Mouse (Mus musculus): Measurements from ENCODE around the gene Tex29. TPM values are rescaled to one million over a fixed set of nuclear protein-coding genes. Genes with fewer than 3 reads are reported as not detected.
A peak's percentile ranks its signal among the peaks of the same experiment; 100 is the strongest.

Gene Tex29
- polyA plus RNA-seq, 1 experiment from 2014 or later = not detected

GRCm38 (mm10) chr8:11886824-11887223, 46.5 kb downstream of the Tex29 start:
- ATAC-seq (ENCODE audit: low FRiP score) = peak; percentile 59

GRCm38 (mm10) chr8:11889156-11890018, 49.1 kb downstream of the Tex29 start:
- no peak overlapping the region for H3K4me3 ChIP-seq (ENCODE audit: low read depth, low read length)
- H3K27me3 ChIP-seq (ENCODE audit: control insufficient read depth, insufficient read depth, low read length) = no peaks in the 10 kb centered on the region
- ATAC-seq (ENCODE audit: low FRiP score) (peak; percentile 77), DNase-seq (ENCODE audit: low spot score, missing footprints) (peak; percentile 90)
- no peaks in the 10 kb centered on the region for H3K36me3 ChIP-seq (ENCODE audit: control insufficient read depth, insufficient read depth, low read length)
- H3K27ac ChIP-seq (ENCODE audit: low read depth, low read length) = peak overlapping the region; percentile 76
- H3K4me2 ChIP-seq = no peak overlapping the region
- peaks cover 26% of the 10 kb centered on the region for H3K4me1 ChIP-seq (ENCODE audit: control insufficient read depth, insufficient read depth, low read length)
- no peaks in the 10 kb centered on the region for H3K9me3 ChIP-seq (ENCODE audit: control insufficient read depth, low read length)
- WGBS = 37% methylated on average over 7 of the region's 7 CpGs
- H3K9ac ChIP-seq (ENCODE audit: low read length) = peak overlapping the region; percentile 4; the same call in 1 of the 2 replicates

More at GRCm38 (mm10) chr8:11886824-11887223, 46.5 kb downstream of the Tex29 start:
- Histone ChIP-seq H3K27ac (ENCODE audit: low read depth, low read length) (peak overlapping the region; percentile 71), H3K4me3 (ENCODE audit: low read depth, low read length) (no peak overlapping the region), H3K4me2 (no peak overlapping the region), H3K9ac (ENCODE audit: low read length) (peak overlapping the region; percentile 49), H3K27me3 (ENCODE audit: control insufficient read depth, insufficient read depth, low read length) (no peaks in the 10 kb centered on the region), H3K4me1 (ENCODE audit: control insufficient read depth, insufficient read depth, low read length) (peaks cover 26% of the 10 kb centered on the region), H3K36me3 (ENCODE audit: control insufficient read depth, insufficient read depth, low read length) (no peaks in the 10 kb centered on the region), H3K9me3 (ENCODE audit: control insufficient read depth, low read length) (peaks cover 11% of the 10 kb centered on the region)
- 90% methylated on average over 2 of the region's 2 CpGs for WGBS
- DNase-seq (ENCODE audit: low spot score, missing footprints) = no peak

- no peaks in the 10 kb centered on the region for H3K27me3 ChIP-seq (ENCODE audit: control insufficient read depth, insufficient read depth, low read length)
- ATAC-seq (ENCODE audit: low FRiP score) (no peak), DNase-seq (ENCODE audit: low spot score, missing footprints) (peak; percentile 8)
- no peak overlapping the region for H3K9ac ChIP-seq (ENCODE audit: low read length)
- H3K9me3 ChIP-seq (ENCODE audit: control insufficient read depth, low read length) = no peaks in the 10 kb centered on the region
- H3K36me3 ChIP-seq (ENCODE audit: control insufficient read depth, insufficient read depth, low read length) = no peaks in the 10 kb centered on the region
- no peak overlapping the region for H3K4me3 ChIP-seq (ENCODE audit: low read depth, low read length)
- no peak overlapping the region for H3K4me2 ChIP-seq
- no peak overlapping the region for H3K27ac ChIP-seq (ENCODE audit: low read depth, low read length)
- H3K4me1 ChIP-seq (ENCODE audit: control insufficient read depth, insufficient read depth, low read length) = peaks cover 10% of the 10 kb centered on the region; the same call in 1 of the 2 replicates
- WGBS = 94% methylated on average over 2 of the region's 2 CpGs
Observed at GRCm38 (mm10) chr8:11892756-11893155, 52.5 kb downstream of the Tex29 start.

- H3K9ac ChIP-seq (ENCODE audit: low read length) = no peak overlapping the region
- no peak overlapping the region for H3K4me2 ChIP-seq
- no peak overlapping the region for H3K4me3 ChIP-seq (ENCODE audit: low read depth, low read length)
- 72% methylated on average over 13 of the region's 13 CpGs for WGBS
- no peaks in the 10 kb centered on the region for H3K9me3 ChIP-seq (ENCODE audit: control insufficient read depth, low read length)
- ATAC-seq (ENCODE audit: low FRiP score) (no peak), DNase-seq (ENCODE audit: low spot score, missing footprints) (no peak)
- no peaks in the 10 kb centered on the region for H3K27me3 ChIP-seq (ENCODE audit: control insufficient read depth, insufficient read depth, low read length)
- H3K36me3 ChIP-seq (ENCODE audit: control insufficient read depth, insufficient read depth, low read length) = no peaks in the 10 kb centered on the region
- H3K4me1 ChIP-seq (ENCODE audit: control insufficient read depth, insufficient read depth, low read length) = no peaks in the 10 kb centered on the region
- no peak overlapping the region for H3K27ac ChIP-seq (ENCODE audit: low read depth, low read length)
Observed at GRCm38 (mm10) chr8:11896022-11896662, 55.9 kb downstream of the Tex29 start.

GRCm38 (mm10) chr8:11896677-11897076, 56.4 kb downstream of the Tex29 start:
- H3K4me1 ChIP-seq (ENCODE audit: control insufficient read depth, insufficient read depth, low read length) = no peaks in the 10 kb centered on the region
- H3K36me3 ChIP-seq (ENCODE audit: control insufficient read depth, insufficient read depth, low read length) = no peaks in the 10 kb centered on the region
- DNase-seq (ENCODE audit: low spot score, missing footprints) (no peak), ATAC-seq (ENCODE audit: low FRiP score) (no peak)
- no peak overlapping the region for H3K9ac ChIP-seq (ENCODE audit: low read length)
- WGBS = 75% methylated on average over 10 of the region's 10 CpGs
- H3K4me2 ChIP-seq = no peak overlapping the region
- no peak overlapping the region for H3K27ac ChIP-seq (ENCODE audit: low read depth, low read length)
- H3K27me3 ChIP-seq (ENCODE audit: control insufficient read depth, insufficient read depth, low read length) = no peaks in the 10 kb centered on the region
- H3K4me3 ChIP-seq (ENCODE audit: low read depth, low read length) = no peak overlapping the region
- no peaks in the 10 kb centered on the region for H3K9me3 ChIP-seq (ENCODE audit: control insufficient read depth, low read length)

GRCm38 (mm10) chr8:11898814-11899213, 58.5 kb downstream of the Tex29 start:
- Histone ChIP-seq H3K4me1 (ENCODE audit: control insufficient read depth, insufficient read depth, low read length) (no peaks in the 10 kb centered on the region), H3K27ac (ENCODE audit: low read depth, low read length) (no peak overlapping the region), H3K4me3 (ENCODE audit: low read depth, low read length) (no peak overlapping the region), H3K4me2 (no peak overlapping the region), H3K27me3 (ENCODE audit: control insufficient read depth, insufficient read depth, low read length) (no peaks in the 10 kb centered on the region), H3K9me3 (ENCODE audit: control insufficient read depth, low read length) (no peaks in the 10 kb centered on the region), H3K36me3 (ENCODE audit: control insufficient read depth, insufficient read depth, low read length) (no peaks in the 10 kb centered on the region), H3K9ac (ENCODE audit: low read length) (no peak overlapping the region)
- WGBS = 94% methylated on average over 1 of the region's 1 CpGs
- DNase-seq (ENCODE audit: low spot score, missing footprints) (no peak), ATAC-seq (ENCODE audit: low FRiP score) (no peak)

Other genes starting within 250 kb of the Tex29 start
- gene Ankrd10, start 204.7 kb upstream of the Tex29 start, polyA plus RNA-seq (2014; fragmentation: Nextera tagmentation; extraction: Ambion mirVana) = 86.7 and 90.2 TPM in 2 replicates
- not detected in 2 replicates for gene 1700016D06Rik, start 139.4 kb upstream of the Tex29 start, polyA plus RNA-seq (2014; fragmentation: Nextera tagmentation; extraction: Ambion mirVana)
- 51.4 and 56.8 TPM in 2 replicates for gene Arhgef7, start 112.8 kb upstream of the Tex29 start, polyA plus RNA-seq (2014; fragmentation: Nextera tagmentation; extraction: Ambion mirVana)

Data from midbrain, embryonic 11.5 days (tissue).